Mouse (Mus musculus) heart, adult 18-20 months (tissue): ENCODE measurements around the gene Mindy4. TPM values are rescaled to one million over a fixed set of nuclear protein-coding genes. Genes with fewer than 3 reads are reported as not detected.
"Not testable (repeated sequence)": the region's sequence is repeated elsewhere in the genome, so short reads cannot be mapped to it uniquely, and the experiment has no call there.

ENCODE experiments used
- DNase-seq, 2 experiments: peaks; one replicate each; pipeline ENCODE4 v3.0.0; 2021 to 2022; ENCODE audit warnings: mixed read lengths in 1 of 2
- long read RNA-seq, 2 experiments: library from polyadenylated mRNA; stranded (forward); transcript quantifications; one replicate each; pipeline ENCODE4 v2.0.0; 2021
- total RNA-seq, 2 experiments: library from RNA; stranded (reverse); gene quantifications; 2 replicates each; pipeline ENCODE4 v1.2.3; 2021

Gene Mindy4
- 1 to 10 TPM; 3.7 to 6.7 TPM for total RNA-seq
- long read RNA-seq, experiment 1, full-length matches to known transcripts = 1 of 5 reads
- long read RNA-seq, experiment 1, partial matches to known transcripts = 0 of 5 reads
- long read RNA-seq, experiment 1, other reads (novel, unspliced or antisense) = 4 of 5 reads
- long read RNA-seq, experiment 2, full-length matches to known transcripts = 1 of 3 reads
- long read RNA-seq, experiment 2, partial matches to known transcripts = 0 of 3 reads
- long read RNA-seq, experiment 2, other reads (novel, unspliced or antisense) = 2 of 3 reads

DNA sequence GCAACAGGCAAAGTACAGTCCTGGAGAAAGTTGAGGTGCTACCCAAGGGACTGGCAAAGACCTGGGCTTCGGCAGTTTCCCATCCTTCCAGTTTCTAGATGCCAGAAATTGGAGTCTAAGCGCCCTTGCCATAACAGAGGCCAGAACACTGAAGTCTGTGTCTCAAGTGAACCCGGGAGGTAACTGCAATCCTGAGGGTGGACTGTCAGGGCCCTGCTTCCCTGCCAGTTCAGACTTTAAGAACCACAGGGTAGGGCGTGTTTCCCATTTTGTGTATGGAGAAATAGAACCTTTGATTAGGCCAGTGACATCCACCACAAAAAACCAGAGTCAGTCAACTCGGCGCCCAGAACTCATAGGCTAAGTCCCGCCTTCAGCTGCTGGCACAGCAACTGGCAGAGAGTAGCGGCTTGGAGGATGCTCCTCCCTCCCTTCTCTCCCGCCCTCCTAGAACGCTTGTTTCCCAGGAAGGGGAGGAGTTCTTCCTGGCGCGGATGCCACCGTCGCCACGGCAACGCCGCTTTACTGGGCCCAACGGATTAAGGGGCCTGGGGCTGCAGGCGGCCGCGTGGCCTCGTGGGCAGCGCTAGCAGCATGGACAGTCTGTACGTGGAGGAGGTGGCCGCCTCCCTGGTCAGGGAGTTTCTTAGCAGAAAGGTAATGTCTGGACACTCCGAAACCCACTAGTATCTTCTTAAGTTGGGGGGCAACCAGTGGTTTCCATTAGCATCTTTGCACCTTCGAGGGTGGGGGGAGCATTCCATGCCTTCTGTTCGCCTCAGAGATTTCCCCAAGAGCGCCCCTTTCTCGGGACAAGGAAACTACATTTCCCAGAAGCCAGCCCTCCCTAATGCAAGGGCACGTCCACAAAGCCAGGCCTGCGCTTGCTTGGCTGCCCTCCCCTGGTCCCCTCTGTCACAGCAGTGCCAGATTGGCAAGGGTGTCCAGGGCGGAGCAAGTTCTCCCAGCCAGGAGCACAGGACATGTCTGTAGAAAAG, at the start of gene Mindy4:
Gene Mindy4 (plus strand): TSS at position 471 of the 998 bp plus-strand sequence.
- DNase-seq = peak; percentile 93 to 97

DNA sequence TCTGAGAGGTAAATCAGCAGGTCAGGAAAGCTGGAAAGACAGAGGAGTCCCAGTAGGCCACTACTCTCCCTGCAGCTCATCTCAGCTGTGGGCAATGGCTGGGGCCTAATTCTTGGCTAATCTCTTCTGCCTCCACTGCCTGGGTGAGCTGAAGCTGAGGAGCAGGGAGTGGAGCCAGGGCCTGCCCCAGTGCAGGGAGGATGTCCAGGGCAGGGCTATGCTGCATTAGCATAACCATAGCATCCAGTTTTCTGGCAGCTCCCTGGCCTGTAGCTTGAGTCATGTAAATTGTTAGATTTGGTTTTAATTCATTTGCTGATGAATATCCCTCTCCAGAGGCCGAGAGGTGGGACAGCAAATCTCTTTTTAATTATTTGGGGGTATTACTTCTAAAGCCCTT, 43.9 kb upstream of the Mindy4 start:
- DNase-seq = no peak

DNA sequence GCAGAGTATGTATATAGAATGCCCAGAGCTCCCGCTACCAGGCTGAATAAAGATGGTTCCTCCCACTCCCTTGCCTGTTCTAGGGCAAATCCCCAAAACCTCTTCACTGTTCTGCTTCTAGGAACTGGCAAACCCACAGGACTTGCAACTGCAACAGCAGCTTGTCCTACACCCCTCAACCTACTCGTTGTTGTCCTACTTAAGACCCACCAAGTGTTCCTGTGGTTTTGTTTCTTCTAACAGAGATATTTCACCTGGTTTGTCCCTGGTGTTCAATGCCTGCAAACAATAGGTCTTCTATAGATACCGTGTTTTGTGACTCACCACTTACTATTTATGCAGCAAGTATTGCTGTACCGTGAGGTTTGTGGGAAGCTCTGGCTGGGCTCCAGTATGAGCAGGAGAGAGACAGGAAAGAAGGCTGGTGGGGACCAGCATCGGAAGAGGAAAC, 41.8 kb upstream of the Mindy4 start:
- no peak for DNase-seq

- no peak for DNase-seq
Measured at GRCm38 (mm10) chr6:55163046-55163584, 40.1 kb upstream of the Mindy4 start.

- DNase-seq = peak; percentile 77 to 88
Measured at GRCm38 (mm10) chr6:55166777-55167463, 36.3 kb upstream of the Mindy4 start.

GRCm38 (mm10) chr6:55169818-55170217, 33.4 kb upstream of the Mindy4 start:
- no peak for DNase-seq

DNA sequence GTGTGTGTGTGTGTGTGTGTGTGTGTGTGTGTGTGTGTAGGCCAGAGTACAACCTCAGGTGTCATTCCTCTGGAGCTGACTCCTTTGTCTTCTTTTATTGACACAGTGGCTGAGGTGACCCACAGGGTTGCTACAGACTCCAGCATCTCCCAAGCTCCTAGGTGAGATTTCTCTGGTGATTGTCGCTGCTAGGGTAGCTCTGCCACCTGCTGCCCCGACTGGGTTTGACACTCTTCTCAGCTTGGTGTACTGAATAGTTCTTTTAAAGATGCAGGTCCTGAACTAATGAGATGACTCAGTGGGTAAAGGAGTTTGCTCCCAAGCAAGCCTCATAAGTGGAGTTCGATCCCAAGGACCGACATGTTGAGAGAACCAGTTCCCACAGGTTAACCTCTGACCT, 31.5 kb upstream of the Mindy4 start:
- no peak for DNase-seq

DNA sequence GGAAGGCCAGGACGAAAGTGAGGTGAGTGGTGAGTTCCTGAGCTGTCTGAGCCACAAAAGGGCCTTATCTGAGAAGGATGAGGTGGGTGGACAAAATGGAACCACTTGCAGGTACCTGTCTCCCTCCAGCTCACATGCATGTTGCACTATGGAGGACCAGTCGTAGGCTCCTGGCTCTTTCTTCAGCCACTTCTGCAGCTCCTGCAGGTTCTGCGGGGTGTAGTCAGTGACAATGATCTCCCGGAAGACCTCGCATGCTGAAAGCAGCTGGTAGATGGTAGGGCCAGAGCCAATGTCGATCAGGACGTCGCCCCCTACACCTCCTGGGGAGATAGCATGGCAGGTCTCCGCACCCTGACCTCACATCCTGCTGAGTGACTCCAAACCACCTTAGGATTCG, 30.0 kb upstream of the Mindy4 start:
- DNase-seq = no peak

- no peak for DNase-seq
Measured at GRCm38 (mm10) chr6:55173941-55174349, 29.2 kb upstream of the Mindy4 start.

DNA sequence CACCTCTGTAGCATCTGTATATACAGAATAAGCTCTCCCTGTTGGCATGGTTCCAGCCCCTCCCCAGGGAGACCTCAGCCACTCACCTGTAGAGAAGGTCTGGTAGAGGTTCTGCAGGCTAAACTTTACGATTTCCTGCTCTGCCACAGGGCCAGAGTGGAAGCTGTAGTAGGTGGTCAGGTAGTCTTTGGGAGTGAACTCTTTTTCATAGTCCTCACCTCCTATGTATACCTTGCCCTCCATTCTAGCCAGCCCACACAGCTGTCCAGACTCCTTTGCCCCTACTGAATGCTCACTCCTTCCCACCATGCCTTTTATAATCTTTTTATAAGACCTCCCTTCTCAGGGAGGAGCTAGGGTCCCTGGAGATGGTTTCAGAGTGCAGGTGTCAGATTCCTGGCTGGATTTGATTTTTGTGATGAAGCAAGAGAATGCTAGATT, 28.4 kb upstream of the Mindy4 start, which contains the start of gene Inmt:
Gene Inmt (minus strand): TSS at position 303 of the 441 bp plus-strand sequence.
- peak; percentile 37 to 44 for DNase-seq

DNA sequence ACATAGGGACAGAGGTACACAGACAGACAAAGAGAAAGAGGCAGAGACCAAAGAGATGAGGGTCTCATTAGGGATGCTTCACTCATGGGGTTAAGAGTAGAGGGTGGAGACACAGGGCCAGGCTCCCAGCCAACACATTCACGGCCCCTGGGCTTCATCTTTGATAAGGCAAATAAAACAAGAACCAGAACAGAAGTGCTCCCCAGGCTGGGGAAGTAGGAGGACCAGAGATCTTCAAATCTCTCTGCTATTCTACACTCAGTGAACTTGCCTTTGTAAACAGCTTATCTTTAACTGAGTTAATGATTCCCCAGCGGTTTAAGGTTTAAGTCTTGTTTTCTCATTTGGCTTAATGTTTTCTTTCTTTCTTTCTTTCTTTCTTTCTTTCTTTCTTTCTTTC, 27.7 kb upstream of the Mindy4 start:
- DNase-seq = peak; percentile 41 to 43

DNA sequence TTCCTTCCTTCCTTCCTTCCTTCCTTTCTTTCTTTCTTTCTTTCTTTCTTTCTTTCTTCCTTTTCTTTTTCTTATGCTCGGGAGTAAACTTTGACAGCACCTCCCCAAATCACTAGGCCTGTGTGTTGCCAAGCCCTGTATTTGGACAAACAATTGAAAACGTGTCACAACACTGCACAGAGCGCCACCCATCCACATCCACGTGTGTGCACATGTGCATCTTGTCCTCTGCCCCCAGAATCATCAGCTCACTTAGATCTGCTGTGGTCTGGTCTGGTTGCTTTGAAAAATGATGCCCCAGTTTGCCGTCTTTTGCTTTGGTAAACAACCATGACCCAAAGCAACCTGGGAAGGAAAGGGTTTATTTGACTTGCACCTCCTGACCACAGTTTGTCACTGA, 27.3 kb upstream of the Mindy4 start:
- DNase-seq = peak in 1 of 2 experiments; percentile 38

GRCm38 (mm10) chr6:55177060-55177732, 26.0 kb upstream of the Mindy4 start:
- DNase-seq = no peak

DNA sequence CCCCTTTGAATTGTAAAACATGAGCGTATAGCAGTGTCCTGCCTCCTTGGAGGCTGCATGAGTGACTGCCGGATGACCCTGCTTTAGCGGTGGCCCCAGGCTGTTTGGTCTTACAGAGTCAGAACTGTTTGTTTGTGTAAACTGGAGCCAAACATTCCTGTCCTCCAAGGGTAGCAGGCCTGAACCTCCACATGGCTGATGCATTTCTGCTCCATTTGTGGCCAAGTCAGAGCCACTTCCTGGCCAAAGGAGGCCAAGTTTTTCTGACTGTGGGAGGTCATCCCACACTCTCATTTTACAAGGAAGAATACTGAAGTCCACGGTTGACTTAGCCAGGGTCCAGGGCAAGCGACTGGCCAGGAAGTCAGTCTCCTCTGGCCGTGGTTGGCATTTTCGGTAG, 23.6 kb upstream of the Mindy4 start:
- DNase-seq = peak; percentile 47 to 68

DNA sequence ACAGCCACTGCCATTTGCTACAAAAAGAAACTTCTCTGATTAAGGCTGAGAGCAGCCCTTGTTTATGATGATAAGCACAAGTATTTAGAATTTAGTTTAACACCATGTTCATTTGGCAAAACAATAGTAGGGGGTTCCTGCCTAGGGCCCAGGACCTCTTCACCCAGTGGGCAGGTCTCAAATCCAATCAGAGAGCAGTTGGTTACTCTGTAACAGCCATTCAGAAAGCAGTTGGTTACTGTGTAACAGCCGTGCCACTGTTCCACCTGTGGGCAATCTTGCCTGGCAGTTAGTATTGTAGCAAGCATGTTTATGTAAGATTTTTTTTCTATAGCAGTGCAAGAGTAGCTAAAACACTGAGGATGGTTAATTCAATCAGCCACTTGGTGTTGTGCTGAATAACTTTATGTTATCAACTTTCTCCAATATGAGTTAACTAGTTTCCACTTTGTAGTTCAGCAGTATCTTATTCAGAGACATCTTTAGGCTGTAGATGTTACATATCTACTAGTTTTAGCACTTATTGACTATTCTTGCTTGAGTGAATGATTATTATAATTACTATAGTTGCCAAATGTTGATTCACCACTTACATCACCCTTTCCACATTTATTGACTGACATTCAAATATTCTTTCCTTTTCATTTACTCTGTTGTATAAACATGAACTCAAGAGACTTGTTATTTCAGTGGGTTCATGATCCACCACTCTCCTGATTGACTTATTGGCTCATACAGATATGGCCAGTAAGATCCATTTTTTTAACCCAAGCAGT, 20.3 kb upstream of the Mindy4 start:
- DNase-seq = no peak

DNA sequence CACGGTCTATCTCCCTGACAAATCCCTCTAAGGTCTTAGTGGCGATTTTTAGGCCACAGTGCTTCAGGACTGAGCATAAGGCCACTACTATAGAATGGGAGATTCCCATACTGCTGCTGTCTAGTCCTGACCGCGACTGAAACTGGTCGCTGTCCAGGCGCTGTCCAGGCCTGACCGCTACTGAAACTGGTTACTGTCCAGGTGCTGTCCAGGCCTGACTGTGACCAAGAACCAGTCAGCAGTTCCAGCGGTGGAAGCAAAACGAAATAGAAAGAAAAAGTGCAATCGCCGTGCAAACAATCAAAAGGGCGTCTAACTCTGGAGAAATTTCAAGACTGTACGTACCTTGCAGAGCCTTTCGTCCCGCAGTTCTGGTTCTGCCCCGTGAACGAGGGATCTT, 15.4 kb upstream of the Mindy4 start:
- not testable (repeated sequence) for DNase-seq

DNA sequence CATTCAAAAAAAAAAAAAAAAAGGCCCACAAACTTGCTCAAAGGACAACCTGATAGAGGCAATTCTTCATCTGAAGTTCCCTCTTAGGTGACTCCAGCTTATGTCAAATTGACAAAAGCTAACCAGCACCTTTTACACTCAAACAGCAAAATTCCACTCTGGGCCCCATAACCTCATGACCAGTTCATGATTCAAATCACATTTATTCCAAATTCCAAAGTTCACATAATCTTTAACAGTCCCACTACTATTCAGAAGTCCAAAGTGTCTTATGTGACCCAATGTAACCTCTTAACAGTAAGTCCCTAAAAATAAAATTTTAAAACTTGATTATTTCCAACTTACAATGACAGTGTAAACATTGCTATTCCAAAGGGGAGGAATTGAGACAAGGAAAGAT, 13.8 kb upstream of the Mindy4 start:
- no peak for DNase-seq

DNA sequence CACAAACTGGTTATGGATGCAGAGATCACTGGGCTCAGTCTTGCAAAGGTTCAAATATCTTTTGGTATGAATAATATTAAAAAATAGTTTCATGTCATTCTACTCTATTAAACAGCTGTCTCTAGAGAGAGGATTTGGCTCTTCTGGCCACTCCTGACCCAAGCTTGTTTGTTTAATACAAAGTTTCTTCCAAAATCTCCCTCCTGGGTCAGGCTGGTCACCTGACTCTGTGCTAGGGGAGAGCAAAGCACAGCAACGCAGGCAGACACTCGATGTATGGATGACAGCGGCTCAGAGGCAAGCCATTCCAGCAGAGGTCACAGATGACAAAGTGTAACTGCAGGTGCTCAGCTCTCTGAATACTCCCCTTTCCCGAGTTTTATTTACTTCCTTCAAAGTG, 11.6 kb upstream of the Mindy4 start:
- DNase-seq = peak; percentile 39 to 44

DNA sequence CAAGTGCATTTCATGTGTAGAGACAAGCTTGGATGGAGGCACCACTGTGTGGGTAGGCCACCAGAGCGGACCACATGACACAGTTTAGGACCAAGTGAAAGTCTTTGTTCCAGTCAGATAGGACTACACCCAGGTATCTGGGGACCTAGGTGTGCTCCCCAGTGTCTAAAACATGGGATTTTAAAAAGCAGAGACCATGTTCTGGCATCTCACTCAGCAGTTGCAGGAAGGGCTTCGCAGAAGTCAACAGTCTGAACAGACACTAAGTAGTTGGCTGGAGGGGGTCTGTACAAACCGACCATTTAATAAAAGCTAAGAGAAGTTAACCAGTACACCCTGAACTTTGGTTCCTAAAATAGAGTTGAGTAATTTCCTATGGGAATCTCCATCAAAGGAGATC, 10.0 kb upstream of the Mindy4 start:
- no peak for DNase-seq

GRCm38 (mm10) chr6:55199047-55199446, 4.1 kb upstream of the Mindy4 start:
- peak; percentile 74 to 87 for DNase-seq

DNA sequence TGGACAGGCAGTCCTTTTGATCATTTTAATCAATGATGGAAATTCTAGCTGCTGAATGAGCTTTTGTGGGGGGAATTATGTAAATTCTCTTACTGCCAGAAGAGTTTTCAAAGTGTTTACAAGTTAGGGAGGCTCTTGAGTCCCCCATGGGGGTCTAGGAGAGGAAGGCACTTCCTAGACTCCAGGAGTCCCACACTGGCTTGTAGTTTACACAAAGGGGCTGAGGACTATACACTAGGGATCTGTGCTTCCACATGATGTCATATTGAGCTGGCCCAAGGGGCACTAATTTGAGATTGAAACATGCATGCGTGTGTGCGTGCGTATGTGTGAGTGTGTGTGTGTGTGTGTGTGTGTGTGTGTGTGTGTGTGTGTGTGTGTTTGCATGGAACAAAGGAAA, 748 bp downstream of the Mindy4 start:
- DNase-seq = peak; percentile 22 to 61
